Mouse (Mus musculus): ENCODE measurements at regions not wholly inside any gene's neighbourhood (a gene's known extent, or its start where the extent isn't known, plus 50 kb on each side); places are given as distances from the start of the nearest gene placed in this dataset.

- no peak for DNase-seq (ENCODE audit: low read depth, low spot score)
These were observed 343.8 kb upstream of the Gm10131 start for GRCm38 (mm10) chr8:34455376-34455775.

- no peak for DNase-seq (ENCODE audit: low read depth, low spot score)
These were observed 341.3 kb upstream of the Gm10131 start for GRCm38 (mm10) chr8:34452811-34453210.

- no peak for DNase-seq (ENCODE audit: low read depth, low spot score)
These were observed 339.9 kb upstream of the Gm10131 start for GRCm38 (mm10) chr8:34451211-34452000.

- DNase-seq (ENCODE audit: low read depth, low spot score), result no peak
These were observed 338.0 kb upstream of the Gm10131 start for GRCm38 (mm10) chr8:34449391-34450044.

GRCm38 (mm10) chr8:34447880-34448830 is 336.6 kb upstream of the Gm10131 start:
- DNase-seq (ENCODE audit: low read depth, low spot score), result peak; percentile 39

- peak; percentile 68 for DNase-seq (ENCODE audit: low read depth, low spot score)
These were observed 331.2 kb upstream of the Gm10131 start for GRCm38 (mm10) chr8:34442688-34443087.

GRCm38 (mm10) chr8:34441756-34442155 is 330.2 kb upstream of the Gm10131 start:
- no peak for DNase-seq (ENCODE audit: low read depth, low spot score)

GRCm38 (mm10) chr8:34440771-34441170 is 329.2 kb upstream of the Gm10131 start:
- DNase-seq (ENCODE audit: low read depth, low spot score), result no peak

GRCm38 (mm10) chr8:34438771-34439170 is 327.2 kb upstream of the Gm10131 start:
- no peak for DNase-seq (ENCODE audit: low read depth, low spot score)

GRCm38 (mm10) chr8:34431985-34432384 is 320.4 kb upstream of the Gm10131 start:
- no peak for DNase-seq (ENCODE audit: low read depth, low spot score)

- peak; percentile 11 for DNase-seq (ENCODE audit: low read depth, low spot score)
These were observed 317.7 kb upstream of the Gm10131 start for GRCm38 (mm10) chr8:34429231-34429630.

- no peak for DNase-seq (ENCODE audit: low read depth, low spot score)
These were observed 290.0 kb upstream of the Gm10131 start for GRCm38 (mm10) chr8:34401571-34401970.

- DNase-seq (ENCODE audit: low read depth, low spot score), result no peak
These were observed 287.6 kb upstream of the Gm10131 start for GRCm38 (mm10) chr8:34398914-34399813.

- peak; percentile 76 for DNase-seq (ENCODE audit: low read depth, low spot score)
These were observed 286.3 kb upstream of the Gm10131 start for GRCm38 (mm10) chr8:34397583-34398411.

GRCm38 (mm10) chr8:34397225-34397582 is 285.7 kb upstream of the Gm10131 start:
- DNase-seq (ENCODE audit: low read depth, low spot score), result no peak

GRCm38 (mm10) chr8:34392981-34393828 is 281.7 kb upstream of the Gm10131 start:
- DNase-seq (ENCODE audit: low read depth, low spot score), result peak; percentile 95

GRCm38 (mm10) chr8:34392208-34392980 is 280.9 kb upstream of the Gm10131 start:
- DNase-seq (ENCODE audit: low read depth, low spot score), result peak; percentile 91

GRCm38 (mm10) chr8:34385806-34386439 is 274.4 kb upstream of the Gm10131 start:
- no peak for DNase-seq (ENCODE audit: low read depth, low spot score)
